Mouse (Mus musculus) heart, embryonic 11.5 days (tissue): ENCODE results near the gene Vps54. TPM values are rescaled to one million over a fixed set of nuclear protein-coding genes. Genes with fewer than 3 reads are reported as not detected.
"Not testable (repeated sequence)": the region's sequence is repeated elsewhere in the genome, so short reads cannot be mapped to it uniquely, and the experiment has no call there.

ENCODE experiments used
- ATAC-seq: fragments of 200-750 bp; cut with Nextera tagmentation; replicated peaks from 2 replicates; pipeline ENCODE4 v1.8.0; 2017; ENCODE audit warnings: moderate library complexity; ENCODE audit not compliant: insufficient number of reproducible peaks, low FRiP score, low TSS enrichment
- H3K27ac ChIP-seq: fragments of 300-500 bp; sonication (generic); 2 replicates; pipeline ENCODE4 v1.5.1; 2014; ENCODE audit warnings: mild to moderate bottlenecking, low read depth, low read length
- H3K27me3 ChIP-seq: fragments of 300-500 bp; sonication (generic); 2 replicates; pipeline ENCODE4 v1.6.1; 2014; ENCODE audit warnings: mild to moderate bottlenecking, low read length, mixed read lengths; ENCODE audit not compliant: control insufficient read depth, insufficient read depth
- H3K36me3 ChIP-seq: fragments of 300-500 bp; sonication (generic); 2 replicates; pipeline ENCODE4 v1.6.1; 2014; ENCODE audit warnings: mild to moderate bottlenecking, low read length, moderate library complexity, mixed read lengths; ENCODE audit not compliant: control insufficient read depth, insufficient read depth
- H3K4me1 ChIP-seq: fragments of 300-500 bp; sonication (generic); 2 replicates; pipeline ENCODE4 v1.6.1; 2014; ENCODE audit warnings: low read length; ENCODE audit not compliant: control insufficient read depth, insufficient read depth
- H3K4me2 ChIP-seq: fragments of 300-500 bp; sonication (generic); 2 replicates; pipeline ENCODE4 v1.6.1; 2014; ENCODE audit warnings: mild to moderate bottlenecking, moderate library complexity
- H3K4me3 ChIP-seq: fragments of 300-500 bp; sonication (generic); 2 replicates; pipeline ENCODE4 v1.5.1; 2014; ENCODE audit warnings: low read depth, low read length
- H3K9ac ChIP-seq: fragments of 300-500 bp; sonication (generic); 2 replicates; pipeline ENCODE4 v1.6.1; 2014; ENCODE audit warnings: mild to moderate bottlenecking, low read depth, low read length, moderate library complexity
- H3K9me3 ChIP-seq: fragments of 300-500 bp; sonication (generic); replicated peaks from 2 replicates; pipeline ENCODE4 v1.6.1; 2016; ENCODE audit warnings: low read length; ENCODE audit not compliant: control insufficient read depth
- WGBS: fragments of 180-500 bp; shearing (Covaris S2); extraction: QIAGEN DNeasy Blood & Tissue Kit; methylation state at CpG from one replicate; pipeline ENCODE4 v1.1.7; 2014; ENCODE audit not compliant: insufficient replicate concordance; 5-methylcytosine and 5-hydroxymethylcytosine counted together
- polyA plus RNA-seq: library from polyadenylated mRNA; unstranded; fragments of >200 nt; fragmentation: Nextera tagmentation; extraction: Ambion mirVana; gene quantifications from 2 replicates; pipeline ENCODE4 v1.2.1, GENCODE M21; 2014

Gene Vps54
- polyA plus RNA-seq: 10.4 and 12.6 TPM in 2 replicates

DNA sequence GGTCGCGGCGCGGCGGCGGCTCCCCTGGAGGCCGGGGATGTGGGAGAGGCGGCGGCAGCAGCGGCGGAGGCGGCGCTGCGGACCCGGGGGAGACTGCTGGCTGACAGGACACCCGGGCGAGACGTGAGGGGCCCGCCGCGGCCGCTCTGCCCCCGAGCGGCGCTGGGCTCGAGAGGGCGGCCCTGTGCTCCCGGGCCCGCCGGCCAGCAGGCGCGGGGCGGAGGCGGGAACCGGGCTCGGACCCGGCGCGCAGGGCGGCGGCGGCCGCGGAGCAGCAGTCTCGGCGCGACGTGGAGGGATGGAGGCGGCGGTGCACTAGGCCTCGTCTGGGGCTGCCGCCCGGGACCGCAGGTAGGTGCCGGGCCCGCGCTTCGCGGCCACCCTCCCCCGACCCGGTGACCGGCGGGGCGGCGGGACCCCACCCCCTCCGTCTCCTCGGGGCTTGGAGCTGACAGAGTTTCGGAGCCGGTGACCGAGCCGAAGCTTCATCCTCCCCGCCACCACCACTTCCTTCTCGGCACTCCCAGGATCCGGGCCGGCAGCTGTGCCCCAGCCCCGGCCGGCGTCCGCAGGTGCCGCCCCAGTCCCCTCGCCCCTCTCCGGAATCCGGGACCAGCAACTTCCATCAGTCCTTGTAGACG is at the start of gene Vps54:
TSS of gene Vps54 (plus strand) at position 261 of the 641 bp plus-strand sequence.
- Histone ChIP-seq H3K27ac (peak within 1 kb of the TSS; percentile 96), H3K36me3 (no peaks in the 10 kb centered on the region), H3K9ac (peak within 1 kb of the TSS; percentile 96), H3K9me3 (no peaks in the 10 kb centered on the region), H3K4me3 (peak within 1 kb of the TSS; percentile 85), H3K4me1 (peaks cover 8% of the 10 kb centered on the region), H3K27me3 (no peaks in the 10 kb centered on the region), H3K4me2 (peak within 1 kb of the TSS; percentile 82)
- WGBS: under 1% methylated on average over 61 of the region's 84 CpGs
- peak; percentile 88 for ATAC-seq

DNA sequence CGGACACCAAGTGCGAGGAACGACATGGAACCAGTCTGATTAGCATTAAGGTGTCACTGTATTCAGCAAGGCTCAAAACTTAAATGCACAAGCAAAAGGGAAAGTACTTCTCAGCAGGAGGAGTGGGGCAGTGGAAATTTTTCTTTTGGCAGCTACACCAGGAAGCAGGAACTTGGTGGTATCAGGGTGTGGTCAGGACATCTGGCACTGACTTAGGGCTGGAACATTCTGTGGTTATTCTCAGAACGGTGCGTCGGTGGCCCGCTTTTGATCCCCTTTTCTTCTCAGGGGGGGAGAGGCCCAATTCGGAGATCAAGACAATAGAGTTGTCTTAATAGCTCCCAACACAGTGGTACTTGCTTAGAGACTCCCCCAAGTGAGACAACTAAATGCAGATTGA is 47.3 kb upstream of the Vps54 start:
- H3K9ac ChIP-seq, H3K27me3 ChIP-seq, H3K36me3 ChIP-seq, H3K27ac ChIP-seq, H3K4me2 ChIP-seq, H3K4me1 ChIP-seq, H3K9me3 ChIP-seq, ATAC-seq, H3K4me3 ChIP-seq: not testable (repeated sequence)
- WGBS: 79% methylated on average over 8 of the region's 8 CpGs

DNA sequence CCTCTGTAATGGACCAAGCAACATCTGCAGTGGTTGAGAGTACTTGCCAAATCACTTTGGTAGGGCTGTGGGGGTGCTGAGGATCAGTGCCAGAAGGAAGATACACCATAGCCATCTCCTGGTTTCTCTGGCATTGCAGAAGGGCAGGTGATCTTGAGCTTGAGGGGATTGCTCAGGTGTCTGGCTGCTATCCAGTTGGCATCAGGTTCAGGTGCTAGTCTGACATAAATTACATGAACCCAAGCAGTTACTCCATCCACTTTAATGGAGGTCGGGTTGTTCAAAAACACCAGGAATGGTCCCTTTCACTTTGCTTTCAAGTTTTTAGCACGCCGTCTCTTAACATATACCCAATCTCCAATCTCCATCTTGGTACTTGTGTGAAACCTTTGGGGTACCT is 44.2 kb upstream of the Vps54 start:
- ATAC-seq: no peak
- Histone ChIP-seq H3K27ac (no peak overlapping the region), H3K4me1 (no peaks in the 10 kb centered on the region), H3K36me3 (no peaks in the 10 kb centered on the region), H3K9me3 (no peaks in the 10 kb centered on the region), H3K4me3 (no peak overlapping the region), H3K4me2 (no peak overlapping the region), H3K27me3 (no peaks in the 10 kb centered on the region), H3K9ac (no peak overlapping the region)
- WGBS: 86% methylated on average over 3 of the region's 3 CpGs

DNA sequence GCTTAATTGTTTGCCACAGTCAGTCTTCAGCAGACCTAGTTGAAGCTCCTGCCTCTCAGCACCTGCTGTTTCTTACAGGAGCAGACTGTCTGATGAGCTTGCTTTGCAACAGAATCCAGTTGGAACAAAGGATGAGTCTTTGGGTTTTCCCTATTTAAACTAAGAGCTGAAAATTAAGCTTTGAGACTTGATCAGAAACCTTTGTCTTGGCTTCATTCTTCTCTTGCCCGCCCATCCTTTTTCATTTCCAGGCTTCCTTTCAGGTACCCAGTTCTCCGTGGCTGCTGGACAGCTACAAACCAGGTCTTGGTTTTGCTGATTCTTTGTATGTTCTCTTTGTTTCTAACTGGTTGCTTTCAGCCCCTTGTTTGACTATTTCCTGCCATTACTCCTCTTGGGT is 30.0 kb upstream of the Vps54 start:
- Histone ChIP-seq H3K9me3 (peaks cover 3% of the 10 kb centered on the region; the same call in 1 of the 2 replicates), H3K4me3 (no peak overlapping the region), H3K27me3 (no peaks in the 10 kb centered on the region), H3K27ac (no peak overlapping the region), H3K4me1 (no peaks in the 10 kb centered on the region), H3K9ac (no peak overlapping the region), H3K4me2 (no peak overlapping the region), H3K36me3 (no peaks in the 10 kb centered on the region)
- ATAC-seq: no peak
- WGBS: 67% methylated on average over 2 of the region's 2 CpGs

DNA sequence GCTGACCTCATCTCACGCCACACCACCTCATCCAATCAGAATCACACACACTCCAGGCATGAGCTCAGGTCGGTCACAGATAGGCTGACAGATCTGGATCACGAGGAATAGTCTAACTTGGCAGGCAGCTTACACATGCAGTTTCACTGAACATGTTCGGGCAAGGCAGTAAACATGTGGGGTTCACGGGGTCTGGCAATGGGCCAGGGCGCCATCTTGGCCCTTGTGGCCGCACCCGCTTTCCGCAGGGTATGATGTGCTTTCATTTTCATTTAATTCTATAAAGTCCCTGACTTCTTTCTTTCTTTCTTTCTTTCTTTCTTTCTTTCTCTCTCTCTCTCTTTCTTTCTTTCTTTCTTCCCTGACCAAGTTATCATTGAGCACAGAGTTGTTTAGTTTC is 29.4 kb upstream of the Vps54 start:
- not testable (repeated sequence) for H3K9ac ChIP-seq, H3K36me3 ChIP-seq, H3K9me3 ChIP-seq, H3K27me3 ChIP-seq, H3K27ac ChIP-seq, H3K4me3 ChIP-seq, H3K4me1 ChIP-seq, H3K4me2 ChIP-seq, ATAC-seq
- WGBS: 86% methylated on average over 9 of the region's 9 CpGs

- Histone ChIP-seq H3K9me3 (no peaks in the 10 kb centered on the region), H3K27me3 (no peaks in the 10 kb centered on the region), H3K9ac (no peak overlapping the region), H3K27ac (no peak overlapping the region), H3K4me3 (no peak overlapping the region), H3K4me1 (no peaks in the 10 kb centered on the region), H3K36me3 (no peaks in the 10 kb centered on the region), H3K4me2 (no peak overlapping the region)
- WGBS: 73% methylated on average over 3 of the region's 3 CpGs
- ATAC-seq: no peak
Observed at GRCm38 (mm10) chr11:21217419-21217818, 21.7 kb upstream of the Vps54 start.

DNA sequence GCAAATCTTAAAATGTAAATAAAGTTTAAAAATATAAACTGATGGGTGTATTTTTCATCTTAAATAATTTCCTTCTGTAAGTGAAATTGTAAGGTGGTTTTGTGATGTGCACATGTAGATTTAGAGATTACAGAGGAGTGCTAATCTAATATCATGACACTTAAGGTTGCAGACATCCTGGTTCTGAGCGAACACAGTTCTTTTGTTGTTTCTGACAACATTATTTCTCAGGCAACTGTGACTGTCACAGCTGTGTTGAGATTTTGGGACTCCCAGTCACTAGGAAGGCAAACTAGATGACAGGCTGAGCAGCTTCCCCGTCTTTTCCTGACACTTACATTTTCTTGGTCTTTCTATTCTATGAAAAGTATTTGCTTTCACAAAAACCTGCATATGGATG is 19.8 kb upstream of the Vps54 start:
- Histone ChIP-seq H3K9ac (no peak overlapping the region), H3K4me1 (no peaks in the 10 kb centered on the region), H3K27me3 (no peaks in the 10 kb centered on the region), H3K9me3 (no peaks in the 10 kb centered on the region), H3K4me3 (no peak overlapping the region), H3K4me2 (no peak overlapping the region), H3K36me3 (no peaks in the 10 kb centered on the region), H3K27ac (no peak overlapping the region)
- WGBS: 63% methylated on average over 2 of the region's 2 CpGs
- ATAC-seq: no peak

- H3K4me1 ChIP-seq: no peaks in the 10 kb centered on the region
- no peaks in the 10 kb centered on the region for H3K27me3 ChIP-seq
- H3K27ac ChIP-seq: no peak overlapping the region
- 75% methylated on average over 8 of the region's 8 CpGs for WGBS
- H3K36me3 ChIP-seq: no peaks in the 10 kb centered on the region
- ATAC-seq: no peak
- no peaks in the 10 kb centered on the region for H3K9me3 ChIP-seq
- H3K4me2 ChIP-seq: no peak overlapping the region
- H3K4me3 ChIP-seq: no peak overlapping the region
- H3K9ac ChIP-seq: no peak overlapping the region
Observed at GRCm38 (mm10) chr11:21219851-21220587, 19.1 kb upstream of the Vps54 start.

GRCm38 (mm10) chr11:21220754-21221153 is 18.3 kb upstream of the Vps54 start:
- 62% methylated on average over 2 of the region's 2 CpGs for whole genome bisulfite sequencing
- Histone ChIP-seq H3K27me3 (no peaks in the 10 kb centered on the region), H3K36me3 (no peaks in the 10 kb centered on the region), H3K9me3 (no peaks in the 10 kb centered on the region), H3K9ac (no peak overlapping the region), H3K27ac (no peak overlapping the region), H3K4me1 (no peaks in the 10 kb centered on the region), H3K4me3 (no peak overlapping the region), H3K4me2 (no peak overlapping the region)
- ATAC-seq: no peak
